Mouse (Mus musculus) ovary, postnatal 10 days (tissue): Measurements from ENCODE around the gene Fmo3.

Experiments
- DNase-seq: peaks from one replicate; pipeline ENCODE4 v3.0.0; 2022; ENCODE audit warnings: low spot score

Gene Fmo3

GRCm38 (mm10) chr1:162931310-162931875, 52.9 kb downstream of the Fmo3 start:
- no peak for DNase-seq

GRCm38 (mm10) chr1:162930631-162931030, 53.7 kb downstream of the Fmo3 start:
- DNase-seq, result no peak

- DNase-seq, result no peak
Measured at GRCm38 (mm10) chr1:162929146-162929545, 55.2 kb downstream of the Fmo3 start.

GRCm38 (mm10) chr1:162925121-162925520, 59.2 kb downstream of the Fmo3 start:
- no peak for DNase-seq

- no peak for DNase-seq
Measured at GRCm38 (mm10) chr1:162916661-162917060, 67.7 kb downstream of the Fmo3 start.

- no peak for DNase-seq
Measured at GRCm38 (mm10) chr1:162914932-162915556, 69.3 kb downstream of the Fmo3 start.

- DNase-seq, result no peak
Measured at GRCm38 (mm10) chr1:162912085-162912484, 72.2 kb downstream of the Fmo3 start.
